27 mouse cellular contexts compared by ENCODE assay signal in the genomic region with DNA sequence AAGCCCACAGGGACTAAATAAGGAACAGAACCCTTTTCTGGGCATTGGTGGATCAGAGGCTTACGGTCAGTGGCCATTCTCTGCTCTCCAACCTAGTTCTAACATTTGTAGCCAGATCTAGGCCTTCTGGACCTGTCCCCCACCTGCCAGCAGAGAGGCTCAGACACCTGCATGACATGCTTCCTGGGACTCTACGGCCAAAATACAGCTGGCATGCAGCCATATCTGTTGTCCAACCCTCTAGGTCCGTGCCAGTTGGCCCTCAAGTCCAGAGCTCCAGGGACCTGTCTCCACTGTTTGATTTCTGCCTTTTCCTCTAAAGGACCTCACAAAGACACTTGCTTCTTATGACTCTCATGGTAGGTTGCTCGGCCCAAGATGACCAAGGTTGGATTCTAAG. TPM values are rescaled to one million over a fixed set of nuclear protein-coding genes. Genes with fewer than 3 reads are reported as not detected.
A peak's percentile ranks its signal among the peaks of the same experiment; 100 is the strongest.
DNase-seq lines count a peak whose midpoint lies in the region; ATAC-seq and TF ChIP-seq lines count a peak whose summit lies in the region.
"Had no signal": no experiment of that assay in that cellular context is flagged by ENCODE, and none has a peak within 500 bp of the region (broad histone marks: within the 10 kb centered on the region; RNA-seq: fewer than 3 reads in every experiment).

No protein-coding gene starts in this region.

- ATAC-seq in cerebellum, adult (ENCODE audit: insufficient number of reproducible peaks, low FRiP score, low TSS enrichment), result peak; percentile 79
- ATAC-seq in liver, embryonic 11.5 days (replicated peaks; ENCODE audit: low FRiP score), result no peak
- ATAC-seq: forebrain, embryonic 13.5 days; midbrain, embryonic 15.5 days had no signal

- H3K27me3 ChIP-seq in liver, adult 2 months (ENCODE audit: control insufficient read depth, insufficient read depth, low read length), result no peaks in the 10 kb centered on the region
- H3K27me3 ChIP-seq in liver, embryonic 11.5 days (replicated peaks; ENCODE audit: control insufficient read depth, insufficient read depth, low read length), result peaks cover 32% of the 10 kb centered on the region
- H3K27me3 ChIP-seq in embryonic facial prominence, embryonic 10.5 days (replicated peaks; ENCODE audit: low read depth, poor library complexity, severe bottlenecking), result peaks cover 61% of the 10 kb centered on the region

- H3K4me2 ChIP-seq in liver, embryonic 11.5 days, result no peak overlapping the region
- H3K4me2 ChIP-seq: liver, embryonic 13.5 days had no signal

- no peaks in the 10 kb centered on the region for H3K9me3 ChIP-seq in liver, embryonic 11.5 days (ENCODE audit: control insufficient read depth, low read length)
- no peaks in the 10 kb centered on the region for H3K9me3 ChIP-seq in embryonic facial prominence, embryonic 10.5 days
- H3K9me3 ChIP-seq: embryonic facial prominence, embryonic 15.5 days; forebrain, embryonic 13.5 days; G1E; heart, embryonic 10.5 days; hindbrain, embryonic 13.5 days; limb, embryonic 13.5 days; liver, embryonic 13.5 days; midbrain, embryonic 15.5 days had no signal

- DNase-seq in cerebellum, postnatal 4 days (ENCODE audit: low spot score in 2 of 2), result no peak
- DNase-seq in liver, adult 2 months (ENCODE audit: extremely low read depth, low read depth, low spot score), result peak; percentile 66
- DNase-seq in liver, embryonic 11.5 days (ENCODE audit: low spot score), result no peak
- peak; percentile 92 to 94 for DNase-seq in cerebellum, postnatal 10 days
- DNase-seq in embryonic facial prominence, embryonic 10.5 days (ENCODE audit: low spot score), result no peak
- DNase-seq in B cell, adult 2 months, result no peak
- DNase-seq: adrenal gland, adult 8-10 months; layer of hippocampus, postnatal 36 days; liver, embryonic 13.5 days; right cerebral cortex, postnatal 4 days; thymus, adult 18-20 months had no signal

- 57% methylated on average over 4 of the region's 4 CpGs for WGBS in liver, adult 2 months
- WGBS in liver, embryonic 11.5 days, result 77% methylated on average over 4 of the region's 4 CpGs
- 73% methylated on average over 4 of the region's 4 CpGs for WGBS in olfactory bulb, adult 2 months
- 84% methylated on average over 4 of the region's 4 CpGs for WGBS in embryonic facial prominence, embryonic 10.5 days

- no peak overlapping the region for H3K9ac ChIP-seq in liver, adult 2 months (ENCODE audit: low read depth, low read length)
- H3K9ac ChIP-seq in liver, embryonic 11.5 days (ENCODE audit: low read depth, low read length), result no peak overlapping the region
- H3K9ac ChIP-seq: embryonic facial prominence, embryonic 15.5 days; forebrain, embryonic 13.5 days; limb, embryonic 13.5 days; liver, embryonic 13.5 days; midbrain, embryonic 15.5 days had no signal

- H3K4me1 ChIP-seq in liver, adult 2 months (ENCODE audit: control insufficient read depth, insufficient read depth, low read length), result no peaks in the 10 kb centered on the region
- 0 out of 2 replicates have a peak, but pooled peaks cover 3% of the 10 kb centered on the region for H3K4me1 ChIP-seq in liver, embryonic 11.5 days (replicated peaks; ENCODE audit: control insufficient read depth, insufficient read depth, low read length)
- peaks cover 15% of the 10 kb centered on the region for H3K4me1 ChIP-seq in olfactory bulb, adult 2 months (ENCODE audit: control insufficient read depth, insufficient read depth, low read length)
- H3K4me1 ChIP-seq in embryonic facial prominence, embryonic 10.5 days, result peaks cover 12% of the 10 kb centered on the region

- H3K27ac ChIP-seq in liver, adult 2 months (replicated peaks; ENCODE audit: insufficient read depth, low read depth, low read length), result no peak overlapping the region
- no peak overlapping the region for H3K27ac ChIP-seq in liver, embryonic 11.5 days (ENCODE audit: low read depth, low read length)
- H3K27ac ChIP-seq in olfactory bulb, adult 2 months (ENCODE audit: insufficient read depth, low read depth, low read length), result 0 out of 2 replicates have a peak overlapping the region, but pooled peaks have one; percentile 29
- no peak overlapping the region for H3K27ac ChIP-seq in embryonic facial prominence, embryonic 10.5 days (replicated peaks)
- H3K27ac ChIP-seq: embryonic facial prominence, embryonic 15.5 days; forebrain, embryonic 13.5 days; heart, embryonic 10.5 days; hindbrain, embryonic 13.5 days; limb, embryonic 13.5 days; liver, embryonic 13.5 days; macrophage; midbrain, embryonic 15.5 days; stomach, postnatal 0 days had no signal

- no peak for TF ChIP-seq POLR2A in liver, adult 2 months (IDR thresholded peaks at IDR 0.05; ENCODE audit: extremely low read depth, insufficient read depth, low read length)
- no peak for TF ChIP-seq POLR2A in olfactory bulb, adult 2 months (IDR thresholded peaks at IDR 0.05; ENCODE audit: insufficient read depth, low read depth, low read length)

- no peaks in the 10 kb centered on the region for H3K36me3 ChIP-seq in liver, adult 2 months (ENCODE audit: control insufficient read depth, insufficient read depth, low read length)
- H3K36me3 ChIP-seq in liver, embryonic 11.5 days (ENCODE audit: control insufficient read depth, insufficient read depth, low read length), result no peaks in the 10 kb centered on the region
- H3K36me3 ChIP-seq in embryonic facial prominence, embryonic 10.5 days (replicated peaks), result no peaks in the 10 kb centered on the region
- H3K36me3 ChIP-seq: embryonic facial prominence, embryonic 15.5 days; G1E; heart, embryonic 10.5 days; hindbrain, embryonic 13.5 days; limb, embryonic 13.5 days; liver, embryonic 13.5 days; midbrain, embryonic 15.5 days had no signal

- H3K4me3 ChIP-seq in liver, adult 2 months (ENCODE audit: insufficient read depth, low read depth, low read length), result no peak overlapping the region
- H3K4me3 ChIP-seq in liver, embryonic 11.5 days (ENCODE audit: low read depth, low read length), result no peak overlapping the region
- peak overlapping the region; percentile 68 for H3K4me3 ChIP-seq in olfactory bulb, adult 2 months (ENCODE audit: insufficient read depth, low read depth, low read length)
- no peak overlapping the region for H3K4me3 ChIP-seq in embryonic facial prominence, embryonic 10.5 days
- H3K4me3 ChIP-seq: liver, embryonic 13.5 days had no signal

- no peaks in the 10 kb centered on the region for H3K79me2 ChIP-seq in liver, adult 2 months (ENCODE audit: control insufficient read depth, insufficient read depth, low read length)

- TF ChIP-seq CTCF in liver, adult 2 months (IDR thresholded peaks at IDR 0.05; ENCODE audit: low read depth, low read length), result no peak
- TF ChIP-seq CTCF in olfactory bulb, adult 2 months (IDR thresholded peaks at IDR 0.05; ENCODE audit: insufficient read depth, low read depth, low read length), result no peak

RNA-seq across cellular contexts. Expression of a gene that starts 1.2 kb away (rescaled TPM):
- under 0.01 and 0.20 TPM in 2 replicates for total RNA-seq in liver, adult 2 months (2014; rRNA removed)
- 0.04 and 0.11 TPM in 2 replicates for polyA plus RNA-seq in liver, adult 2 months (2012; rRNA removed)
- not detected in 2 replicates for polyA plus RNA-seq in liver, embryonic 11.5 days (2014; fragmentation: Nextera tagmentation; extraction: Ambion mirVana)
- polyA plus RNA-seq in olfactory bulb, adult 2 months (2012; ENCODE audit: insufficient read depth, insufficient read length, low replicate concordance, missing spikeins), result not detected in 2 replicates
- not detected in 2 replicates for polyA plus RNA-seq in embryonic facial prominence, embryonic 10.5 days (2016; fragmentation: Nextera tagmentation; extraction: Ambion mirVana)
- total RNA-seq: G1E; granulocyte monocyte progenitor cell, adult 5-6 weeks; heart, postnatal 4 days; neutrophil, adult 5-6 weeks had no signal
- polyA plus RNA-seq: G1E; heart, embryonic 10.5 days; liver, embryonic 13.5 days; neural tube, embryonic 11.5 days had no signal

RNA-seq across cellular contexts. Expression of a gene that starts 12.2 kb away (rescaled TPM):
- total RNA-seq in liver, adult 2 months (2014; rRNA removed), result 0.09 and 0.27 TPM in 2 replicates
- polyA plus RNA-seq in liver, adult 2 months (2012; rRNA removed), result 0.06 TPM in 2 replicates
- 0.90 and 1.1 TPM in 2 replicates for polyA plus RNA-seq in liver, embryonic 11.5 days (2014; fragmentation: Nextera tagmentation; extraction: Ambion mirVana)
- not detected in 2 replicates for polyA plus RNA-seq in olfactory bulb, adult 2 months (2012; ENCODE audit: insufficient read depth, insufficient read length, low replicate concordance, missing spikeins)
- 6.7 and 7.3 TPM in 2 replicates for polyA plus RNA-seq in embryonic facial prominence, embryonic 10.5 days (2016; fragmentation: Nextera tagmentation; extraction: Ambion mirVana)
- total RNA-seq: granulocyte monocyte progenitor cell, adult 5-6 weeks had no signal
- polyA plus RNA-seq: G1E had no signal

RNA-seq across cellular contexts. Expression of a gene that starts 35.6 kb away (rescaled TPM):
- 13.8 and 18.3 TPM in 2 replicates for total RNA-seq in liver, adult 2 months (2014; rRNA removed)
- 11.4 and 11.6 TPM in 2 replicates for polyA plus RNA-seq in liver, adult 2 months (2012; rRNA removed)
- 5.1 and 6.8 TPM in 2 replicates for polyA plus RNA-seq in liver, embryonic 11.5 days (2014; fragmentation: Nextera tagmentation; extraction: Ambion mirVana)
- not detected in 2 replicates for polyA plus RNA-seq in olfactory bulb, adult 2 months (2012; ENCODE audit: insufficient read depth, insufficient read length, low replicate concordance, missing spikeins)
- polyA plus RNA-seq in embryonic facial prominence, embryonic 10.5 days (2016; fragmentation: Nextera tagmentation; extraction: Ambion mirVana), result 12.4 and 13.7 TPM in 2 replicates
- total RNA-seq: common myeloid progenitor, adult 5-6 weeks; granulocyte monocyte progenitor cell, adult 5-6 weeks had no signal
- polyA plus RNA-seq: G1E, macrophage had no signal

Comparison
In these comparisons a context has a peak if more than half of its experiments do, and no peak if none do; other contexts are left out.
1. DNase-seq: peak in liver, adult 2 months (single experiment) and cerebellum, postnatal 10 days (2 of 2); none in cerebellum, postnatal 4 days (0 of 2), liver, embryonic 11.5 days (single experiment), embryonic facial prominence, embryonic 10.5 days (single experiment) and B cell, adult 2 months (0 of 2).